Mouse (Mus musculus) hindlimb bud, embryonic 11.5 days (tissue): ENCODE measurements around the gene Dph3.

Experiments
- DNase-seq: peaks from one replicate; pipeline ENCODE4 v3.0.0-alpha.2; 2012; ENCODE audit warnings: low read depth, low spot score; ENCODE audit errors: extremely low spot score

Dph3 gene

GRCm38 (mm10) chr14:32086226-32086625 is 697 bp upstream of the Dph3 start:
- no peak for DNase-seq

DNA sequence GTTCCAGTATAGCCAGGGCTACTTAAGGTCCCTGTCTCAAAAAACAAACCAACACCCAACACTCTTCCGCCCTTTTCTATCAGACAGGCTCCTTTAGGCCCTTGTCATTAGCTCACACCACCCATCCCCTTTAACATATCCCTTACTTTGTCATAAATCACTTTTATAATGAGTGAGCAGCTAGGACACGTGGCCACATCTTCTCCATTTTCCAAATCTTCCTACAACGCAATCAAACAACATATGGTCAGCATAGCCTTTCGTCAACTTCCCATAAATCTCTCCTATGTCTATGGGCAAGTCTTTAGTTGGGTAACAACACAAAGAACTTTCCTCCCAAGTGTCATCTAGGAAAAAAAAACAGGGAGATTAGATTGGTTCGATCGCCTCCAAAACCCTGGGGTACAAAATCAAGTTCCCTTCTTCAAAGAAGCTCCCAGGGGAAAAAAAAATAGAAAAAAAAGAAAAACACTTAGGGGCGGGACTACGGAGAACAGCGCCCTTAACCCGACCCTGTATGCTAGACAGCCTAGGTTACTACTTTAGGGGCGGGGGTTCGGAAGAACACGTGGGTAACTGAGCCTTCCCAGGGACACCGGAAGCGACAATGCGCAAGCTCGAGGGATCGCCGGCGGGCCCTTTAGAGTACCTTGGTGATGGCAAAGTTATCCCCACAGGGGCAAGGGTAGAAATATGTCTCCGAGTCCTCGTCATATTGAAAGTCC is 606 bp downstream of the Dph3 start, which contains the start of gene Oxnad1:
Gene Oxnad1, plus strand, starts transcription at position 614 of the 725 bp plus-strand sequence.
- DNase-seq = peak; percentile 62

- DNase-seq = no peak
Measured at GRCm38 (mm10) chr14:32083466-32083865, 2.1 kb downstream of the Dph3 start.

DNA sequence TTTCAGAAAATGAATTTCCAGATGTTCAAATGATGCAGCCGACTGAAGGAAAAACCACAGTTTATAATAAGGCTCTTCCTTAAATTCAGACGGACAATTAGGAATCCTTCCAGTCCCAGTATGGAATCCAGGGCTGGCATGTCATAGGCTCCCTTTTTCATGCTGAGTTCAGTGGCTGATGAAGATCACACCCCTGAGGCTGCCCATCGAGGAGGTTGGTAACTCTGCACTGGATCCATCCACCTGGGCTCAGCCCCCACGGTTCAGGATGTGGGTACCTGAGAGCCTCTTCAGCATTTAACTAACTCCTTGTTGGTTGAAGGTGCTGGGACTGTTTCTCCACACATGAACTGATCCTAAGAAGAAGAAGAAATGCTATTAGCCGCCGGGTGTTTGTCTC is 2.6 kb downstream of the Dph3 start:
- DNase-seq = no peak

- no peak for DNase-seq
Measured at GRCm38 (mm10) chr14:32081026-32081425, 4.5 kb downstream of the Dph3 start.

- DNase-seq = no peak
Measured at GRCm38 (mm10) chr14:32076896-32077575, 8.5 kb downstream of the Dph3 start.

GRCm38 (mm10) chr14:32073901-32074300 is 11.6 kb downstream of the Dph3 start:
- no peak for DNase-seq

- no peak for DNase-seq
Measured at GRCm38 (mm10) chr14:32073211-32073685, 12.3 kb downstream of the Dph3 start.

- no peak for DNase-seq
Measured at GRCm38 (mm10) chr14:32072807-32073206, 12.7 kb downstream of the Dph3 start.

DNA sequence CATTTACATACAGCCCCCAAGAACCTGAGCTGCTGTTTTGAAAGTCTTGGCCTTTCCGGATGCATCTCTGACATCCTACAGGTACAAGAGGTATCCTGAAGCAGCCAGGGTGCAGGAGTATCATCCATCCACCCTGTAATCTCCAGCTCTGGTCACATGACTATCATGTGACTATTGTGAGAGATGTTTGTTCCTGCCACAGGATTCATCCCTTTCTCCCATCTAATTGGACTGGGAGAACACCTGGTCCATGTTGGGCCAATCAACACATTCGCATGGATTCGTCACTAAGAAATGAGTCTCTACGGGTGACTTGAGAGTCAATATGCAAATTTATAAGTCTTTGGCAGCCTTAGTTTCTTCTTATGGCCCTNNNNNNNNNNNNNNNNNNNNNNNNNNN is 24.1 kb downstream of the Dph3 start:
- DNase-seq = no peak

DNA sequence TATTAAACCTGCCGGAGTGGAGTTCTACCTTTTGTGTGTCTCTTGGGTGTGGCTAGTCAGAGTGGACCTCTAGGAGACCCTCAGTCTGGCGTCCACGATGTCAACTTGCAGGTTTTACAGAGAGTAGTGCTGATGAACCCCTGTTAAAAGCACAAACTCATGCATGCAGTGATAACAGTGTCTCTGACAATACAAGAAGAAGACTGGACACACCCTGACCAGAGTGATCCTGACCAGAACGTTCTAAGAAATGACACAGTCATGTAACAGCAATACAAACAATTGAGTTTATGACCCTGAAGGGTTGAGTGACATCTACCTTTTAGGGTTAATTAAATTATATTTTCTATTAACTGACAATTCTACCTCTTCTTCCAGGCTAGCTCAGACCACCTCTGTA is 27.9 kb downstream of the Dph3 start:
- DNase-seq = no peak

DNA sequence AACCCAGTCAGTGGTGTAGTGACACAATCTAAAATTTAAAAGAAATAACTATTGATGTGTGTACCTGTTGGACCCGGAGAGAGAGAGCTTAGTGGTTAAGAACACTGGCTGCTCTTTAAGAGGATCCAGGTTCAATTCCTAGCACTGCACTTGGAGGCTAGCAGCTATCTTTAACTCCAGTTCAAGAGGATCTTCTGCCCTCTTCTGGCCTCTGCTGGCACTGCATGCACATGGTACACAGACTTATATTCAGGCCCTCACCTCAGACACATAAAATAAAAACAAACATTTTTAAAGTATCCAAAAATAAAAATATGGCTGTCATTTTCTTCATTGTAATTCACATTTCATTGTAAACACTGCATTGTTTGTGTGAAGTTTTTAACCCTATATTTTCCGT is 28.9 kb downstream of the Dph3 start:
- DNase-seq = no peak

GRCm38 (mm10) chr14:32055781-32056180 is 29.7 kb downstream of the Dph3 start:
- no peak for DNase-seq

GRCm38 (mm10) chr14:32054788-32055187 is 30.7 kb downstream of the Dph3 start:
- no peak for DNase-seq

DNA sequence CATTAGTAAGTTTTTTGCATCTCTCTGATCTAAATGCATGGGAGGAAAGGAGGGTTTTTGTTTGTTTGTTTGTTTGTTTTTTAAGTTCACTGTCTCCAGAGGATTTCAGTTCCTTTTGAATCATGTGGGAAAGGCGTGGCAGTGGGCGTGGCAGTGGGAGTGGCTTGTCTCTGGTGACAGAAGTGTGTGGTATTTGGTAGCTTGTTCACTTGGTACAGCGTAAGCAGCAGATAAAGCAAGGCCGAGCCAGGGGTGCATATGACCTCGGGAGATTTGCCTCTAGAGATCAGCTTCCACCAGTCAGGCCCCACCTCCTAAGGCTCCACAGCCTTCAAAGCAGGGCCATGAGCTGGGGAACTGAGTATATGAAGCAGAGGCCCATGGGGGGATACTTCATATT is 31.6 kb downstream of the Dph3 start:
- DNase-seq = no peak

DNA sequence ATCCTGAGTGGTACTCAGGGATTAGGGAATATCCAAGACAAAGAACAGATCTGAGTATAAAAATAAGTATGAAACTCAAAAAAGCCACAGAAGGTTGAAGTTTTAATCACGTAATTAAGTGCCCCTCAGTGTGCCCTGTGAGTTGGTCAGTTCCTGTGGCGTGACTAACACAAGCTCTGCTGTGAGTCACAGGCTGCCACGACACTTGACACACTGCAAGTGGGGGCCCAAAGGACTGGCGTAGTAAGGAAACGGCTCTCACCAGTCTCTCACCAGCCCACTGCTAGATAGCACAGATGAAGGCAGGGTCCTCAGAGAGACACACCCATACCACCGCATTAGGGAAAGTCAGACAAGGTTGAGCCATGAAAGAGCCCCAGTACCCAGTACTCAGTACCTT is 35.4 kb downstream of the Dph3 start:
- no peak for DNase-seq

DNA sequence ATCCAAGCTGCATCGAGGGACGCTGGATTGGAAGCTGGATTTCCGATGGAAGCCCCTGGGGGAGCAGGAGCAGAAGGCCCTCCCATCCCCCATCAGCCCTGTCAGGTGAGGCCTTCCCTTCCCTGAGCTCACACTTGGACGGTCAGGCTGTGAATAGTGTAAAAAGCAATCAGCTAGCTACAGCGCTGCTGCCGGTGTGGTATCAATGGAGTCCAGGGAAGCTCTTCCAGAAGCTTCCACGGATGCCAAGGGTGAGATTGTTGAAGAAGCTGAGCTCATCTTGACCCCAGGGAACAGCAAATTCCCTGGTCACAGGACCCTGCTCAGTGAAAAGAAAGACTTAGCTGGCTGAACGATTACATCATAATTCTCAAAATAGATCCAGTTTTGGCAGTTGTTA is 39.2 kb downstream of the Dph3 start:
- DNase-seq = no peak

- no peak for DNase-seq
Measured at GRCm38 (mm10) chr14:32042108-32042507, 43.4 kb downstream of the Dph3 start.

GRCm38 (mm10) chr14:32037661-32038252 is 47.8 kb downstream of the Dph3 start:
- no peak for DNase-seq

- DNase-seq = no peak
Measured at GRCm38 (mm10) chr14:32036482-32036881, 49.0 kb downstream of the Dph3 start.

DNA sequence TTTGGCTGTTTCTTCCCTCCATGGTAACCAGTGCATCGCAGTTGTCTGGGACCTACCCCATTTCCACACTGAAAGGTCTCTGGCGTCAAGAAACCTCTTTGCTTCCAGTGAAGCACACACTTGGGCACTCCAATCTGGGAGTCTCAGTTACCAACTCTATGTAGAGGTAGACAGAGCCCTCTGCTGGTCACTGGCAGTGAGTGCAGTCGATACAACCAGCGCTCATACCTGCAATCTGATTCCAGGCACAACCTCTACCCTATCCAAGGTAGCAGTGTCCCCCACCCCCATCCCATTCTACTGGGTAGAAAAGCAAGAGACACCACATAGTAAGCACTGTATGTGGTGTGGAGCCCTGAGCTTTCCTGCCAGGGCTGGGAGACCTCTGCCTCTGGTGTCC is 53.0 kb downstream of the Dph3 start:
- peak; percentile 46 for DNase-seq
